Mouse (Mus musculus) retina, postnatal 1 day (tissue): Measurements from ENCODE around the gene Foxp4.

Experiments
- DNase-seq: peaks from one replicate; pipeline ENCODE4 v3.0.0-alpha.2; 2012

The Foxp4 gene

GRCm38 (mm10) chr17:47924383-47925339, at the start of gene Foxp4:
Gene Foxp4 (minus strand): TSS chr17:47924645.
- DNase-seq = peak; percentile 94

GRCm38 (mm10) chr17:47973563-47974472, 49.4 kb upstream of the Foxp4 start:
- DNase-seq = peak; percentile 78

GRCm38 (mm10) chr17:47965885-47966505, 41.5 kb upstream of the Foxp4 start:
- no peak for DNase-seq

- DNase-seq = no peak
These were observed 33.8 kb upstream of the Foxp4 start for GRCm38 (mm10) chr17:47958046-47958790.

- no peak for DNase-seq
These were observed 32.0 kb upstream of the Foxp4 start for GRCm38 (mm10) chr17:47956486-47956885.

- no peak for DNase-seq
These were observed 30.8 kb upstream of the Foxp4 start for GRCm38 (mm10) chr17:47955054-47955741.

- DNase-seq = no peak
These were observed 28.8 kb upstream of the Foxp4 start for GRCm38 (mm10) chr17:47953231-47953630.

- no peak for DNase-seq
These were observed 28.1 kb upstream of the Foxp4 start for GRCm38 (mm10) chr17:47952368-47953081.

GRCm38 (mm10) chr17:47951452-47951851, 27.0 kb upstream of the Foxp4 start:
- DNase-seq = peak; percentile 40

GRCm38 (mm10) chr17:47950831-47951230, 26.4 kb upstream of the Foxp4 start:
- DNase-seq = no peak

GRCm38 (mm10) chr17:47949441-47949840, 25.0 kb upstream of the Foxp4 start:
- no peak for DNase-seq

- DNase-seq = no peak
These were observed 24.3 kb upstream of the Foxp4 start for GRCm38 (mm10) chr17:47948753-47949152.

GRCm38 (mm10) chr17:47946921-47947420, 22.5 kb upstream of the Foxp4 start:
- peak; percentile 60 for DNase-seq

GRCm38 (mm10) chr17:47946111-47946510, 21.7 kb upstream of the Foxp4 start:
- DNase-seq = no peak

GRCm38 (mm10) chr17:47943103-47943870, 18.8 kb upstream of the Foxp4 start:
- no peak for DNase-seq

- DNase-seq = no peak
These were observed 17.6 kb upstream of the Foxp4 start for GRCm38 (mm10) chr17:47942008-47942407.

- no peak for DNase-seq
These were observed 14.4 kb upstream of the Foxp4 start for GRCm38 (mm10) chr17:47938839-47939238.

- DNase-seq = no peak
These were observed 13.6 kb upstream of the Foxp4 start for GRCm38 (mm10) chr17:47937926-47938600.

GRCm38 (mm10) chr17:47936591-47936990, 12.1 kb upstream of the Foxp4 start:
- no peak for DNase-seq
